ENCODE assay signal across 9 mouse cellular contexts in the genomic region with DNA sequence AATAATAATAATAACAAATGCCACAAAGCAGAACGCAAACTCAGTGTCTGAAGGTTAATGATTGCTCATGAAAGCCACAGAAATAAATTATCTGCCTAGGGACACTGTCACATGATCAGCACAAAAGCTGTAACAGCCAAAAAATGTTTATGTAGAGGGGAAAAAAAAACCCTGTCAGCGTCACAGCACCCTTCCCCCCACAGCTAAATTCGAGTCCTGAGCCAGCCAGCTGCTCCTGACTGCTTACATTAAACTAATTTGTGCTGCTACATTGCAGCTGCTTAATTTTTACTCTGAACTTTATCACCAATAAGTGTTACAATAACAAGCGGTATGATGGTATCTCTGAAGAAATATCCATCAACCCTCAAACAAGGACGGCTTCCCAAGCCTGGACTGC.
DNase-seq lines count a peak whose midpoint lies in the region; ATAC-seq and TF ChIP-seq lines count a peak whose summit lies in the region.
"Had no signal": no experiment of that assay in that cellular context is flagged by ENCODE, and none has a peak within 500 bp of the region (broad histone marks: within the 10 kb centered on the region; RNA-seq: fewer than 3 reads in every experiment).

No protein-coding gene starts in this region.

- no peak overlapping the region for H3K27ac ChIP-seq in forebrain, embryonic 11.5 days (ENCODE audit: low read depth, low read length)
- no peak overlapping the region for H3K27ac ChIP-seq in forebrain, embryonic 10.5 days
- H3K27ac ChIP-seq in embryonic facial prominence, embryonic 14.5 days (replicated peaks; ENCODE audit: low read depth, low read length) = no peak overlapping the region
- peak overlapping the region; percentile 35; the same call in 1 of the 2 replicates for H3K27ac ChIP-seq in kidney, embryonic 16.5 days (ENCODE audit: low read length)

- no peak overlapping the region for H3K4me3 ChIP-seq in forebrain, embryonic 11.5 days (ENCODE audit: low read depth, low read length)
- H3K4me3 ChIP-seq in forebrain, embryonic 10.5 days = no peak overlapping the region
- no peak overlapping the region for H3K4me3 ChIP-seq in embryonic facial prominence, embryonic 14.5 days (ENCODE audit: low read depth, low read length)
- no peak overlapping the region for H3K4me3 ChIP-seq in kidney, embryonic 16.5 days (ENCODE audit: low read length)
- H3K4me3 ChIP-seq in myocyte = no peak overlapping the region

- no peaks in the 10 kb centered on the region for H3K79me2 ChIP-seq in myocyte (ENCODE audit: control insufficient read depth, insufficient read depth)

- no peak overlapping the region for H3K9ac ChIP-seq in forebrain, embryonic 11.5 days (ENCODE audit: low read length)
- no peak overlapping the region for H3K9ac ChIP-seq in embryonic facial prominence, embryonic 14.5 days (ENCODE audit: low read depth, low read length)
- H3K9ac ChIP-seq in kidney, embryonic 16.5 days (replicated peaks; ENCODE audit: low read length) = no peak overlapping the region

- peak; percentile 59 for ATAC-seq in forebrain, embryonic 11.5 days (replicated peaks; ENCODE audit: low FRiP score)
- no peak; the same call in 1 of the 2 replicates for ATAC-seq in embryonic facial prominence, embryonic 14.5 days (ENCODE audit: low read depth)
- ATAC-seq in kidney, embryonic 16.5 days (ENCODE audit: low FRiP score, low TSS enrichment) = peak; percentile 72; the same call in 1 of the 2 replicates
- no peak for ATAC-seq in frontal cortex, adult (ENCODE audit: low TSS enrichment)

- no peaks in the 10 kb centered on the region for H3K27me3 ChIP-seq in forebrain, embryonic 11.5 days (ENCODE audit: control insufficient read depth, insufficient read depth, low read length)
- no peaks in the 10 kb centered on the region for H3K27me3 ChIP-seq in forebrain, embryonic 10.5 days (ENCODE audit: poor library complexity, severe bottlenecking)
- H3K27me3 ChIP-seq in embryonic facial prominence, embryonic 14.5 days (replicated peaks; ENCODE audit: control insufficient read depth, insufficient read depth, low read length) = no peaks in the 10 kb centered on the region
- H3K27me3 ChIP-seq in kidney, embryonic 16.5 days (ENCODE audit: insufficient read depth, low read length) = no peaks in the 10 kb centered on the region
- H3K27me3 ChIP-seq in myocyte (ENCODE audit: control insufficient read depth, insufficient read depth, insufficient read length) = no peaks in the 10 kb centered on the region

- no peak for TF ChIP-seq POLR2A in myocyte (IDR thresholded peaks at IDR 0.05; ENCODE audit: insufficient read length, low read depth)

- no peaks in the 10 kb centered on the region for H3K36me3 ChIP-seq in forebrain, embryonic 11.5 days (ENCODE audit: control insufficient read depth, insufficient read depth, low read length)
- H3K36me3 ChIP-seq in forebrain, embryonic 10.5 days (replicated peaks) = no peaks in the 10 kb centered on the region
- H3K36me3 ChIP-seq in embryonic facial prominence, embryonic 14.5 days (ENCODE audit: control insufficient read depth, insufficient read depth, low read length) = no peaks in the 10 kb centered on the region
- no peaks in the 10 kb centered on the region for H3K36me3 ChIP-seq in kidney, embryonic 16.5 days (ENCODE audit: insufficient read depth, low read length)
- H3K36me3 ChIP-seq in myocyte (ENCODE audit: control insufficient read depth, insufficient read depth) = no peaks in the 10 kb centered on the region

- WGBS in forebrain, embryonic 11.5 days = 48% methylated on average over 5 of the region's 5 CpGs
- 58% methylated on average over 5 of the region's 5 CpGs for WGBS in forebrain, embryonic 10.5 days
- 25% methylated on average over 5 of the region's 5 CpGs for WGBS in embryonic facial prominence, embryonic 14.5 days
- WGBS in kidney, embryonic 16.5 days = 17% methylated on average over 5 of the region's 5 CpGs

- H3K4me2 ChIP-seq in forebrain, embryonic 11.5 days (ENCODE audit: low read depth, low read length, severe bottlenecking) = no peak overlapping the region
- H3K4me2 ChIP-seq in embryonic facial prominence, embryonic 14.5 days (ENCODE audit: low read depth, low read length) = peak overlapping the region; percentile 32; the same call in 1 of the 2 replicates
- no peak overlapping the region for H3K4me2 ChIP-seq in kidney, embryonic 16.5 days (replicated peaks; ENCODE audit: low read depth, low read length)
- peak overlapping the region; percentile 61 for H3K4me2 ChIP-seq in myocyte (ENCODE audit: low read depth)

- no peak for DNase-seq in forebrain, embryonic 11.5 days (ENCODE audit: low spot score)
- no peak for DNase-seq in forebrain, embryonic 10.5 days (ENCODE audit: extremely low spot score, low spot score)
- DNase-seq in embryonic facial prominence, embryonic 14.5 days (ENCODE audit: low spot score) = peak; percentile 76
- no peak for DNase-seq in cerebellum, postnatal 14 days
- no peak for DNase-seq in urinary bladder, postnatal 25 days (ENCODE audit: low spot score)
- DNase-seq: cerebellum, adult 11 months had no signal

- no peaks in the 10 kb centered on the region; the same call in 1 of the 2 replicates for H3K4me1 ChIP-seq in forebrain, embryonic 11.5 days (replicated peaks; ENCODE audit: control insufficient read depth, insufficient read depth, low read length)
- H3K4me1 ChIP-seq in forebrain, embryonic 10.5 days = peaks cover 10% of the 10 kb centered on the region
- no peaks in the 10 kb centered on the region for H3K4me1 ChIP-seq in embryonic facial prominence, embryonic 14.5 days (ENCODE audit: control insufficient read depth, insufficient read depth, low read length)
- peaks cover 11% of the 10 kb centered on the region for H3K4me1 ChIP-seq in kidney, embryonic 16.5 days (ENCODE audit: insufficient read depth, low read length)

- H3K9me3 ChIP-seq in forebrain, embryonic 11.5 days (ENCODE audit: control insufficient read depth, low read length) = no peaks in the 10 kb centered on the region
- H3K9me3 ChIP-seq in forebrain, embryonic 10.5 days = no peaks in the 10 kb centered on the region
- H3K9me3 ChIP-seq in embryonic facial prominence, embryonic 14.5 days (ENCODE audit: control insufficient read depth, low read length) = no peaks in the 10 kb centered on the region
- H3K9me3 ChIP-seq in kidney, embryonic 16.5 days (ENCODE audit: low read length) = no peaks in the 10 kb centered on the region

- no peak overlapping the region for H3ac ChIP-seq in myocyte (ENCODE audit: control insufficient read depth, insufficient read length)

TF ChIP-seq in myocyte, 11 proteins besides CTCF, POLR2A, EP300 and RAD21:
- TF ChIP-seq E2F4 (IDR thresholded peaks at IDR 0.05; ENCODE audit: insufficient read depth) = no peak
- TF ChIP-seq TCF12 (IDR thresholded peaks at IDR 0.05; ENCODE audit: insufficient read depth, poor library complexity, severe bottlenecking) = no peak
- peak in 1 of 3 experiments; percentile 42 for TF ChIP-seq MYOG (IDR thresholded peaks at IDR 0.05; ENCODE audit: control insufficient read depth in 1 of 3, insufficient read depth in 1 of 3, insufficient read length in 2 of 3, low read depth in 2 of 3)
- TF ChIP-seq TCF3 (IDR thresholded peaks at IDR 0.05; ENCODE audit: insufficient read length, low read depth) = no peak
- no peak for TF ChIP-seq POLR2AphosphoS2 (IDR thresholded peaks at IDR 0.05; ENCODE audit: insufficient read length, low read depth)
- TF ChIP-seq MYOD1 (IDR thresholded peaks at IDR 0.05; ENCODE audit: control insufficient read depth in 1 of 3, insufficient read length in 2 of 3, low read depth in 2 of 3) = peak in 2 of 3 experiments; percentile 9 to 59
- no peak for TF ChIP-seq MAX (IDR thresholded peaks at IDR 0.05; ENCODE audit: low read depth)
- peak; percentile 58 for TF ChIP-seq USF1 (IDR thresholded peaks at IDR 0.05; ENCODE audit: low read depth)

Comparison
In these comparisons a context has a peak if more than half of its experiments do, and no peak if none do; other contexts are left out.
1. ATAC-seq: peak in forebrain, embryonic 11.5 days (single experiment) and kidney, embryonic 16.5 days (single experiment); none in embryonic facial prominence, embryonic 14.5 days (single experiment) and frontal cortex, adult (single experiment).
2. H3K4me2 ChIP-seq: peak in embryonic facial prominence, embryonic 14.5 days (single experiment) and myocyte (single experiment); none in forebrain, embryonic 11.5 days (single experiment) and kidney, embryonic 16.5 days (single experiment).